Mouse (Mus musculus): ENCODE data around the gene Zmym6. TPM values are rescaled to one million over a fixed set of nuclear protein-coding genes. Genes with fewer than 3 reads are reported as not detected.
A peak's percentile ranks its signal among the peaks of the same experiment; 100 is the strongest.

Zmym6 gene
- polyA plus RNA-seq, 1 experiment from 2014 or later, result 21.2 TPM

DNA sequence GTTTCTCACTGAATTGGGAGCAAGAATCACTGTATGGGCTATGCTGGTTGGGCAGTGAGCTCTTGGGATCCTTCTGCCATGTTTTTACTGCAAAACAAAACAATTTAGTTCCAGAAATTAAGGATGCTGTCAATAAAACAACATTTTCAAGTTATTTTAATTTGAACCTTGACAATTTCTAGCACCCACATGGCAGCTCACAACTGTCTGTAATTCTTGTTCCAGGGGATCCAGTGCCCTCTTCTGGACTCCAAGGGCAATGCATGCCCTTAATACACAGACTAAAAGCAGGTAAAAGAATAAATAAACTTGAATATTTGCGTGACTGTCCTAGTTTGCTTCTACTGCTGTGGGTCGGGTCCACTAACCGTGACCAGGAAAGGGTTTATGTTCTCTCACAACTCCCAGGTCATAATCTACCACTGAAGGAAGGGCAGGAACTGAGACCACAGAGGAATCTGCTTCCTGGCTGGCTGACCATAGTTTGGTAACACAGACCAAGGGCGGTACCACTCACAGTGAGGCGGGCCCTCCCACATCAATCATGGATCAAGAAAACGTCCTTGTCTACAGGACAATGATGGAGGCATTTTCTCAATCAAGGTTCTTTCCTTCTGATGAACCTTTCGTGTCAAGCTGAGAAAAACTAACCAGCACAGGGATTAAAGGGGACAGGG lies 22.5 kb upstream of the Zmym6 start:
- Histone ChIP-seq H3K9ac (ENCODE audit: low read length) (no peak overlapping the region), H3K4me3 (ENCODE audit: low read depth, low read length) (no peak overlapping the region), H3K9me3 (replicated peaks; ENCODE audit: control insufficient read depth, low read length) (no peaks in the 10 kb centered on the region), H3K4me1 (ENCODE audit: control insufficient read depth, insufficient read depth, low read length) (no peaks in the 10 kb centered on the region), H3K4me2 (ENCODE audit: low read length) (no peak overlapping the region), H3K27me3 (replicated peaks; ENCODE audit: control insufficient read depth, insufficient read depth, low read length) (no peaks in the 10 kb centered on the region), H3K27ac (ENCODE audit: low read depth, low read length) (no peak overlapping the region), H3K36me3 (ENCODE audit: control insufficient read depth, insufficient read depth, low read length) (peaks cover 44% of the 10 kb centered on the region)
- ATAC-seq (no peak), DNase-seq (ENCODE audit: low spot score) (no peak)
- WGBS, result 84% methylated on average over 7 of the region's 7 CpGs

DNA sequence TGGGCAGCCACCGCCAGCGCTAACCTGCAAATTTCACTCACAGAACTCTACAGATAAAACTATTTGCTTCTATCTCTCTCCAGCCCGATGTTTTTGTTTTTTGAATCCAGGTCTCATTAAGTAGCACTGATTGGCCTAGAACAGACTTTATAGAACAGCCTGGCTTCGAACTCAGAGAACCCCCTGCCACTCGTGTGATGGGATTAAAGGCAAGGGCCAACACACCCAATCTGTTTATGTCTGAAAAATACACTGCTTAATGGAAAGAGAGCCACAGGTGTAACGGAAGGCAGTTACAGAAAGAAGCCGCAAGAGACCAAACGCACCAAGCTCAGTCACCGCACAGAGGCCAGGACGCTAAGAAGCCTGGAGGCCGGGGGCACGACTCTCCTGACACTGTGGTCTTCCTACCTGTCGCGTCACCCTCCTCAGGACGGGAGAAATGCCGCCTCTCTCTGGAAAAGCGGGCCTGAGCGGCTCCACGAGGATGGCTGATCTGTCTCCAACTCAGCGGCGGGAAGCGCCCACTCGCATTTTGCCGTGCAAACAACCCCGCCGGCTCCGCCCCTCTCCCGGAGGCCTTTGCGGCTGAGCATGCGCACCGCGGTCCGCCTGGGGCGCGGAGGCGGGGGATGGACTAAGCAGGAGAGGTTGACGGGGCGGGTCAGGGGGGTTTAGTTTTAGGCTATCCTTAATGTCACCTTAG lies 16.4 kb upstream of the Zmym6 start, which contains the start of gene Zmym1:
Gene Zmym1 (minus strand): TSS at position 568 of the 706 bp plus-strand sequence.
- DNase-seq (ENCODE audit: low spot score) (peak; percentile 93), ATAC-seq (peak; percentile 96)
- under 1% methylated on average over 38 of the region's 38 CpGs for WGBS
- Histone ChIP-seq H3K27me3 (replicated peaks; ENCODE audit: control insufficient read depth, insufficient read depth, low read length) (no peaks in the 10 kb centered on the region), H3K9me3 (replicated peaks; ENCODE audit: control insufficient read depth, low read length) (no peaks in the 10 kb centered on the region), H3K27ac (ENCODE audit: low read depth, low read length) (peak within 1 kb of the TSS; percentile 54; the same call in 1 of the 2 replicates), H3K4me2 (ENCODE audit: low read length) (peak within 1 kb of the TSS; percentile 62), H3K4me3 (ENCODE audit: low read depth, low read length) (peak within 1 kb of the TSS; percentile 70), H3K9ac (ENCODE audit: low read length) (peak within 1 kb of the TSS; percentile 71), H3K36me3 (ENCODE audit: control insufficient read depth, insufficient read depth, low read length) (peaks cover 13% of the 10 kb centered on the region), H3K4me1 (ENCODE audit: control insufficient read depth, insufficient read depth, low read length) (peaks cover 3% of the 10 kb centered on the region; the same call in 1 of the 2 replicates)

- Histone ChIP-seq H3K27ac (ENCODE audit: low read depth, low read length) (no peak overlapping the region), H3K9me3 (replicated peaks; ENCODE audit: control insufficient read depth, low read length) (no peaks in the 10 kb centered on the region), H3K9ac (ENCODE audit: low read length) (no peak overlapping the region), H3K4me1 (ENCODE audit: control insufficient read depth, insufficient read depth, low read length) (peaks cover 3% of the 10 kb centered on the region; the same call in 1 of the 2 replicates), H3K27me3 (replicated peaks; ENCODE audit: control insufficient read depth, insufficient read depth, low read length) (no peaks in the 10 kb centered on the region), H3K4me2 (ENCODE audit: low read length) (no peak overlapping the region), H3K36me3 (ENCODE audit: control insufficient read depth, insufficient read depth, low read length) (no peaks in the 10 kb centered on the region), H3K4me3 (ENCODE audit: low read depth, low read length) (no peak overlapping the region)
- 33% methylated on average over 1 of the region's 1 CpGs for WGBS
- ATAC-seq (no peak), DNase-seq (ENCODE audit: low spot score) (no peak)
Observed at GRCm38 (mm10) chr4:127064051-127064450, 13.1 kb upstream of the Zmym6 start.

DNA sequence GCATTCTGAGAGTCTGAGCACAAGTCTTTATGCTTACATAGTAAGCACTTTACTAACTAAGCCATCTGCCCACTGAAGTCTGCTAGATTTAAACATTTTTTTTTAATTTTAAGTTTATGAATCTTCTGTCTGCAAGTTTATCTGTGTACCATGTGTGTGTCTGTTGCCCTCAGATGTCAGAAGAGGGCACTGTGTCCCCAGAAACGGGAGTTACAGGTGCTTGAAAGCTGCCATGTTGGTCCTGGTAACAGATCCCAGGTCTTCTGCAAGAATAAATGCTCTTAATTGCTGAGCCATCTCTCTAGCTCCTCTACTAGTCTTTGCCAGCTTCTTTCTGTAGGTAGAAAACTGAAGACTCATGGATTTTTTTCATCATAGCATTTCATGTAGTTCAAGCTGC lies 2.3 kb upstream of the Zmym6 start:
- no peak for ATAC-seq
- WGBS, result 60% methylated on average over 1 of the region's 1 CpGs
- Histone ChIP-seq H3K4me1 (ENCODE audit: control insufficient read depth, insufficient read depth, low read length) (peaks cover 4% of the 10 kb centered on the region), H3K27ac (ENCODE audit: low read depth, low read length) (no peak overlapping the region), H3K9me3 (replicated peaks; ENCODE audit: control insufficient read depth, low read length) (no peaks in the 10 kb centered on the region), H3K36me3 (ENCODE audit: control insufficient read depth, insufficient read depth, low read length) (no peaks in the 10 kb centered on the region), H3K4me2 (ENCODE audit: low read length) (no peak overlapping the region), H3K27me3 (replicated peaks; ENCODE audit: control insufficient read depth, insufficient read depth, low read length) (no peaks in the 10 kb centered on the region), H3K9ac (ENCODE audit: low read length) (no peak overlapping the region), H3K4me3 (ENCODE audit: low read depth, low read length) (no peak overlapping the region)
- no peak for DNase-seq (ENCODE audit: low spot score)

- no peaks in the 10 kb centered on the region for H3K27me3 ChIP-seq (replicated peaks; ENCODE audit: control insufficient read depth, insufficient read depth, low read length)
- ATAC-seq (no peak), DNase-seq (ENCODE audit: low spot score) (no peak)
- no peak overlapping the region for H3K4me3 ChIP-seq (ENCODE audit: low read depth, low read length)
- WGBS, result 29% methylated on average over 1 of the region's 1 CpGs
- no peak overlapping the region for H3K27ac ChIP-seq (ENCODE audit: low read depth, low read length)
- H3K9me3 ChIP-seq (replicated peaks; ENCODE audit: control insufficient read depth, low read length), result no peaks in the 10 kb centered on the region
- H3K36me3 ChIP-seq (ENCODE audit: control insufficient read depth, insufficient read depth, low read length), result no peaks in the 10 kb centered on the region
- H3K4me1 ChIP-seq (ENCODE audit: control insufficient read depth, insufficient read depth, low read length), result peaks cover 4% of the 10 kb centered on the region
- H3K4me2 ChIP-seq (ENCODE audit: low read length), result no peak overlapping the region
- H3K9ac ChIP-seq (ENCODE audit: low read length), result no peak overlapping the region
Observed at GRCm38 (mm10) chr4:127080806-127081205, 3.6 kb downstream of the Zmym6 start.

DNA sequence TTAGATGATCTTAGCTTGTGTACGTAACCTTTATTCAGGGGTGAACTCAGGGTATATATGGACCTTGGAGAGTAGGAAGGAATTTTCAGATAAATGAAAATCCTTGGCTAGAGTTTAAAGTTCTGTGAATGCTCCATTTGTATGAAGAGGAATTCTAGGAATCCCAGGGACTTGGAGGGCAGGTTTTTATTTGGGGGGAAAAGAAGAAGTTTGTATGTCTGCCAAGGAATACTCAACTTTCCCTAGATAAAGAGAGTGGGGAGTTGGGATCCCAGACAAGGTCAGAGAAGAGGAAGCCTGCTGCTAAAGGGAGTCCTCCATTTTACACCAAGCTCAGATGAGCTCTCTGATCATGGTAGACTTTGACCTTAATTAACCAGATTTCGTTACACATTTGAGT lies 5.9 kb downstream of the Zmym6 start:
- H3K4me2 ChIP-seq (ENCODE audit: low read length), result no peak overlapping the region
- H3K4me1 ChIP-seq (ENCODE audit: control insufficient read depth, insufficient read depth, low read length), result peaks cover under 1% of the 10 kb centered on the region
- H3K4me3 ChIP-seq (ENCODE audit: low read depth, low read length), result no peak overlapping the region
- H3K27ac ChIP-seq (ENCODE audit: low read depth, low read length), result no peak overlapping the region
- no peaks in the 10 kb centered on the region for H3K9me3 ChIP-seq (replicated peaks; ENCODE audit: control insufficient read depth, low read length)
- H3K27me3 ChIP-seq (replicated peaks; ENCODE audit: control insufficient read depth, insufficient read depth, low read length), result no peaks in the 10 kb centered on the region
- H3K36me3 ChIP-seq (ENCODE audit: control insufficient read depth, insufficient read depth, low read length), result peaks cover 3% of the 10 kb centered on the region; the same call in 1 of the 2 replicates
- no peak for DNase-seq (ENCODE audit: low spot score)
- ATAC-seq, result no peak
- no peak overlapping the region for H3K9ac ChIP-seq (ENCODE audit: low read length)
- WGBS, result 89% methylated on average over 2 of the region's 2 CpGs

- DNase-seq (ENCODE audit: low spot score) (no peak), ATAC-seq (no peak)
- Histone ChIP-seq H3K4me2 (ENCODE audit: low read length) (no peak overlapping the region), H3K9ac (ENCODE audit: low read length) (no peak overlapping the region), H3K4me1 (ENCODE audit: control insufficient read depth, insufficient read depth, low read length) (no peaks in the 10 kb centered on the region), H3K9me3 (replicated peaks; ENCODE audit: control insufficient read depth, low read length) (no peaks in the 10 kb centered on the region), H3K4me3 (ENCODE audit: low read depth, low read length) (no peak overlapping the region), H3K36me3 (ENCODE audit: control insufficient read depth, insufficient read depth, low read length) (peaks cover 14% of the 10 kb centered on the region), H3K27ac (ENCODE audit: low read depth, low read length) (no peak overlapping the region), H3K27me3 (replicated peaks; ENCODE audit: control insufficient read depth, insufficient read depth, low read length) (no peaks in the 10 kb centered on the region)
- WGBS, result 91% methylated on average over 1 of the region's 1 CpGs
Observed at GRCm38 (mm10) chr4:127085761-127086160, 8.6 kb downstream of the Zmym6 start.

DNA sequence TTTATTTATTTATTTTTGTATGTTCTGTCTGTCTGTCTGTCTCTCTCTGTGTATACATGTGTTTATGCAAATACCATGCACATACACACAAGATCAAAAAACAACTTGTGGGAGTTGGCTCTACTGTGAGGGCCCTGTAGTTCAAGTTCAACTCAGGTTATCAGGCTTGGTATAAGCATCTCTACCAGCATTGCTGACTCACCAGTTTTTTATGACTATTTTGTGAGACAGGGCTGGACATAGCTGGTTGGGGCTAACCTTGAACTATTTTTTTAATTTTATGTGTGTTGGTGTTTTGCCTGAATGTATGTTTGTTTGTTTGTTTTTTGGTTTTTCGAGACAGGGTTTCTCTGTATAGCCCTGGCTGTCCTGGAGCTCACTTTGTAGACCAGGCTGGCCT lies 14.0 kb downstream of the Zmym6 start:
- no peak overlapping the region for H3K4me3 ChIP-seq (ENCODE audit: low read depth, low read length)
- 95% methylated on average over 1 of the region's 1 CpGs for WGBS

DNA sequence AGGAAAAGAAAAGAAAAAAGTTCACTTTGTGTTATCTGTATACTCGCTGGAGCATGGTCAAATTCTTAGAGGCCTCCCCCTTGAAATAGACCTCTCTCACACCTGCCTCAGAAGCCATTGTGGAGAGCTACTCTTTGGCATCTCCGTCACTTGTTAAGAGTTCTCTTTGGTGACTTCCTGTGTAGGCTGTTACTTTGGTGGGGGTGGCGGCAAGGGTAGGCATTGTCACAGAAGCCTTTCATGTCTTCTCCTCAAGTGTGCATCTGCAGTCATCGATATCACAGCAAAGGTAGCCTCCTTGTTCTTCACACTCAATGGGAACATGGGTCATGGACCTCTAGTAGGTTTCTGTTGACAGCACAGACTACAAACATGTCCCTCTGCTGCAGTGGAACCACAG lies 17.9 kb downstream of the Zmym6 start:
- no peaks in the 10 kb centered on the region for H3K9me3 ChIP-seq (replicated peaks; ENCODE audit: control insufficient read depth, low read length)
- no peaks in the 10 kb centered on the region for H3K27me3 ChIP-seq (replicated peaks; ENCODE audit: control insufficient read depth, insufficient read depth, low read length)
- WGBS, result 91% methylated on average over 4 of the region's 4 CpGs
- no peak overlapping the region for H3K4me2 ChIP-seq (ENCODE audit: low read length)
- no peaks in the 10 kb centered on the region for H3K4me1 ChIP-seq (ENCODE audit: control insufficient read depth, insufficient read depth, low read length)
- no peak overlapping the region for H3K27ac ChIP-seq (ENCODE audit: low read depth, low read length)
- no peak for ATAC-seq
- H3K4me3 ChIP-seq (ENCODE audit: low read depth, low read length), result no peak overlapping the region
- H3K36me3 ChIP-seq (ENCODE audit: control insufficient read depth, insufficient read depth, low read length), result peaks cover 27% of the 10 kb centered on the region
- DNase-seq (ENCODE audit: low spot score), result no peak
- no peak overlapping the region for H3K9ac ChIP-seq (ENCODE audit: low read length)

More for the DNA sequence above, 14.0 kb downstream of the Zmym6 start:
- Histone ChIP-seq H3K27me3 (replicated peaks; ENCODE audit: control insufficient read depth, insufficient read depth, low read length) (no peaks in the 10 kb centered on the region), H3K4me2 (ENCODE audit: low read length) (no peak overlapping the region), H3K9ac (ENCODE audit: low read length) (no peak overlapping the region), H3K36me3 (ENCODE audit: control insufficient read depth, insufficient read depth, low read length) (peaks cover 35% of the 10 kb centered on the region), H3K4me1 (ENCODE audit: control insufficient read depth, insufficient read depth, low read length) (no peaks in the 10 kb centered on the region), H3K27ac (ENCODE audit: low read depth, low read length) (no peak overlapping the region), H3K9me3 (replicated peaks; ENCODE audit: control insufficient read depth, low read length) (no peaks in the 10 kb centered on the region)
- no peak for ATAC-seq
- DNase-seq (ENCODE audit: low spot score), result no peak
